ENCODE assay signal across 10 mouse cellular contexts in genomic region chr1:158343243-158343714, GRCm38 (mm10). TPM values are rescaled to one million over a fixed set of nuclear protein-coding genes. Genes with fewer than 3 reads are reported as not detected.
DNase-seq lines count a peak whose midpoint lies in the region; ATAC-seq and TF ChIP-seq lines count a peak whose summit lies in the region.
"Had no signal": no experiment of that assay in that cellular context is flagged by ENCODE, and none has a peak within 500 bp of the region (broad histone marks: within the 10 kb centered on the region; RNA-seq: fewer than 3 reads in every experiment).

No protein-coding gene starts in this region.

- H3K4me1 ChIP-seq in heart, postnatal 0 days (ENCODE audit: control insufficient read depth, insufficient read depth): no peaks in the 10 kb centered on the region
- H3K4me1 ChIP-seq in forebrain, embryonic 13.5 days: peaks cover 11% of the 10 kb centered on the region; the same call in 1 of the 2 replicates
- H3K4me1 ChIP-seq in midbrain, embryonic 13.5 days (replicated peaks): peaks cover 14% of the 10 kb centered on the region

- WGBS in heart, postnatal 0 days: 40% methylated on average over 6 of the region's 6 CpGs
- WGBS in forebrain, embryonic 13.5 days: 32% methylated on average over 6 of the region's 6 CpGs
- WGBS in midbrain, embryonic 13.5 days: 16% methylated on average over 6 of the region's 6 CpGs

- H3K4me3 ChIP-seq in heart, postnatal 0 days (ENCODE audit: low read depth, low read length): no peak overlapping the region
- H3K4me3 ChIP-seq in forebrain, embryonic 13.5 days: no peak overlapping the region
- H3K4me3 ChIP-seq in midbrain, embryonic 13.5 days (replicated peaks): no peak overlapping the region
- H3K4me3 ChIP-seq: myocyte had no signal

- no peak overlapping the region for H3K9ac ChIP-seq in heart, postnatal 0 days (replicated peaks; ENCODE audit: low read depth, low read length)
- no peak overlapping the region for H3K9ac ChIP-seq in forebrain, embryonic 13.5 days
- no peak overlapping the region for H3K9ac ChIP-seq in midbrain, embryonic 13.5 days (replicated peaks)

- no peak for TF ChIP-seq EP300 in heart, postnatal 0 days (IDR thresholded peaks at IDR 0.05; ENCODE audit: low read depth)

- H3K36me3 ChIP-seq in heart, postnatal 0 days (replicated peaks; ENCODE audit: control insufficient read depth, insufficient read depth, low read length): no peaks in the 10 kb centered on the region
- no peaks in the 10 kb centered on the region; the same call in 1 of the 2 replicates for H3K36me3 ChIP-seq in forebrain, embryonic 13.5 days (ENCODE audit: poor library complexity, severe bottlenecking)
- no peaks in the 10 kb centered on the region for H3K36me3 ChIP-seq in midbrain, embryonic 13.5 days

- H3K27me3 ChIP-seq in heart, postnatal 0 days (ENCODE audit: control insufficient read depth, insufficient read depth, low read length): no peaks in the 10 kb centered on the region
- H3K27me3 ChIP-seq in forebrain, embryonic 13.5 days: no peaks in the 10 kb centered on the region
- H3K27me3 ChIP-seq in midbrain, embryonic 13.5 days: 0 out of 2 replicates have a peak, but pooled peaks cover 5% of the 10 kb centered on the region

- no peak overlapping the region for H3K27ac ChIP-seq in heart, postnatal 0 days (ENCODE audit: low read depth)
- H3K27ac ChIP-seq in forebrain, embryonic 13.5 days: no peak overlapping the region
- H3K27ac ChIP-seq in midbrain, embryonic 13.5 days: peak overlapping the region; percentile 5; the same call in 1 of the 2 replicates

- DNase-seq in heart, postnatal 0 days (ENCODE audit: low spot score): no peak
- DNase-seq in heart, adult 9 months (ENCODE audit: low spot score in 2 of 2): no peak
- peak; percentile 63 for DNase-seq in MN1 (ENCODE audit: low spot score)
- DNase-seq in natural killer cell, adult 2 months (ENCODE audit: low spot score in 2 of 2): no peak
- DNase-seq in B cell, adult 2 months: no peak
- no peak for DNase-seq in adrenal gland, postnatal 25 days

- ATAC-seq in heart, postnatal 0 days (ENCODE audit: insufficient read depth, low read depth): no peak
- ATAC-seq in forebrain, embryonic 13.5 days: peak; percentile 78
- ATAC-seq in midbrain, embryonic 13.5 days: peak; percentile 93

- TF ChIP-seq CTCF in heart, postnatal 0 days (IDR thresholded peaks at IDR 0.05; ENCODE audit: low read depth): peak; percentile 23; the same call in 1 of the 2 replicates

- H3K9me3 ChIP-seq in heart, postnatal 0 days (replicated peaks; ENCODE audit: control insufficient read depth, low read length): no peaks in the 10 kb centered on the region
- no peaks in the 10 kb centered on the region for H3K9me3 ChIP-seq in forebrain, embryonic 13.5 days (replicated peaks)
- H3K9me3 ChIP-seq in midbrain, embryonic 13.5 days: no peaks in the 10 kb centered on the region

- no peak overlapping the region for H3K4me2 ChIP-seq in heart, postnatal 0 days (ENCODE audit: low read depth, low read length)
- no peak overlapping the region for H3K4me2 ChIP-seq in forebrain, embryonic 13.5 days
- H3K4me2 ChIP-seq in midbrain, embryonic 13.5 days (replicated peaks): no peak overlapping the region

RNA-seq across cellular contexts. Expression of gene Brinp2, which starts 12.8 kb away (rescaled TPM):
- 0.04 and 0.27 TPM in 2 replicates for total RNA-seq in heart, postnatal 0 days (2014; rRNA removed; ENCODE audit: low replicate concordance)
- 0.08 and 0.10 TPM in 2 replicates for polyA plus RNA-seq in heart, postnatal 0 days (2015; fragmentation: Nextera tagmentation; extraction: Ambion mirVana)
- polyA plus RNA-seq in forebrain, embryonic 13.5 days (2015; fragmentation: Nextera tagmentation; extraction: Ambion mirVana): 19.0 and 27.1 TPM in 2 replicates
- 18.5 and 18.9 TPM in 2 replicates for polyA plus RNA-seq in midbrain, embryonic 13.5 days (2015; fragmentation: Nextera tagmentation; extraction: Ambion mirVana)
- 0.33 and 0.58 TPM in 2 replicates for total RNA-seq in adrenal gland, postnatal 25 days (2021)
- total RNA-seq: liver, adult 2 months had no signal
- polyA plus RNA-seq: liver, adult 2 months; myocyte had no signal

RNA-seq across cellular contexts. Expression of gene Astn1, which starts 18.8 kb away (rescaled TPM):
- total RNA-seq in heart, postnatal 0 days (2014; rRNA removed; ENCODE audit: low replicate concordance): 0.27 and 0.95 TPM in 2 replicates
- 0.10 and 0.16 TPM in 2 replicates for polyA plus RNA-seq in heart, postnatal 0 days (2015; fragmentation: Nextera tagmentation; extraction: Ambion mirVana)
- polyA plus RNA-seq in forebrain, embryonic 13.5 days (2015; fragmentation: Nextera tagmentation; extraction: Ambion mirVana): 24.7 and 28.5 TPM in 2 replicates
- polyA plus RNA-seq in midbrain, embryonic 13.5 days (2015; fragmentation: Nextera tagmentation; extraction: Ambion mirVana): 32.1 and 35.7 TPM in 2 replicates
- total RNA-seq in adrenal gland, postnatal 25 days (2021): 8.0 and 10.0 TPM in 2 replicates
- polyA plus RNA-seq: myocyte had no signal

Comparison
In these comparisons a context has a peak if more than half of its experiments do, and no peak if none do; other contexts are left out.
1. RNA of gene Brinp2, which starts 12.8 kb away (polyA plus RNA-seq): 19.0 to 27.1 TPM in forebrain, embryonic 13.5 days and 18.5 to 18.9 TPM in midbrain, embryonic 13.5 days; 0.08 to 0.10 TPM in heart, postnatal 0 days; every median in the first group is over 10 times any median in the second.
2. RNA of gene Astn1, which starts 18.8 kb away (polyA plus RNA-seq): 32.1 to 35.7 TPM in midbrain, embryonic 13.5 days and 24.7 to 28.5 TPM in forebrain, embryonic 13.5 days; 0.10 to 0.16 TPM in heart, postnatal 0 days; every median in the first group is over 10 times any median in the second.